Mouse (Mus musculus): ENCODE results near the gene Rnf217.

DNA sequence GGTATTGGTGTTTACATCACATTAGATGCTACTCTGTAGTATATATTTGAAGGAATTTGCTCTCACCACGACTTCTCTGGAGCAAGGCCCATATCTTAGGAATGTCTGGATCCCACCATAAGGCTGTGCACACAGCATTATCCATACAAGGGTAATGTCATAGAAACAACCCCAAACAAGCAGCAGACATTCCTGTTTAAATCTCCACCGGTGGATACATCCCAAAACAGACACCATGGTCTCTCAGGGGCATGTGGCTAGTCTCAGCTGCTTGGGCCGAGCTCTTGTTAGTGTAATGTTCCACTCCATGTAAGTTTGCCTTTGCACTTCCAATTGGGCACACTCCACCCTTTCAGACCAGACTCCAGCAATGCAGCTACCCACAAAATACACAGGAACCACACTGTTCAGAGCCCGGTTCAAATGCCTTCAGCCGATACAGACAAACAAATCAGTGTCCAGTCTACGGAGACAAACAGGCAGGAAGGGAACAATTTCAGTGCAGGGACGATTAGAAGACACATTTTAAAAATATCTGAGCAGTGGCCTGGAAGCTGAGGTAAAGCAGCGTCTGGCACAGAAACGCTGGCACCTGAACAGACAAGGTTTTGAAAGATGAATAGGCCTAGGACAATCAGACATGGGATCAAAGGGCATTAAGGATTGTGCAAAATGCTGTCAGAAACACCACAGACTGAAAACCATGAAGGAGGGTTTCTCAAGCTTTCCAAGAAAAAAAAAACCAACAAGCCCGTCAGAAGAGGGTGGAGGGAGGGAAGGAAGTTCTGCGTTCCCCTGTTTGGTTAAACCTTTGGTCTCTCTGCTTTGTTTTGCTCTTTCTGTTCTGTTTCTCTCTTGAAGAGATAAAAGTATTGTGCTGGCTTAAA lies 1.8 kb downstream of the Rnf217 start:
- TF ChIP-seq CTCF (IDR thresholded peaks at IDR 0.05) = no peak
- TF ChIP-seq POLR2A (IDR thresholded peaks at IDR 0.05; ENCODE audit: insufficient read depth, low read depth, low read length) = no peak
- TF ChIP-seq EP300 (IDR thresholded peaks at IDR 0.05; ENCODE audit: insufficient read depth, low read depth, low read length) = no peak

Measured in heart, adult 2 months (tissue).